Mouse (Mus musculus): ENCODE data around the gene Spata33. TPM values are rescaled to one million over a fixed set of nuclear protein-coding genes. Genes with fewer than 3 reads are reported as not detected.

Spata33 gene
- polyA plus RNA-seq, 2 experiments: 0.08 to 0.21 TPM

DNA sequence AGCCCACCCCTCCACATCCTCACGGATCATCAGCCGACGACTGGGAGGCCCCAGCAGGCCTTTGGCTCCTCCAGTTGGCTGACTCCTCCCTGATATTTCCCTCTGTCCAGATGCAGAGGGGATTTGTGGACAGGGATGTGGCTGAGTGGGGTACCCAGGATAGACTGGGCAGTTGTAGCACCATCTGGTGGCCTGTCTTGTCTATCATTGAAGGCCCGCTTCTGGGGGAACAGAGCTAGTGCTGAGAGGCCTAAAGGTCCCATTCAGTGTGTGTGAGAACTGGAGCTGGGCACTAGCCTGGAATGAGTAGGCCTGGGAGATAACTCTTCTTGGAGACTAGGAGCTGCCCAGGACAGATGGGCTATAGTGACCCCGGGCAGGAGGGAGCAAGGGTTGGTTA is 19.1 kb downstream of the Spata33 start:
- 59% methylated on average over 5 of the region's 5 CpGs for WGBS (ENCODE audit: insufficient replicate concordance)
- Histone ChIP-seq H3K27me3 (ENCODE audit: control insufficient read depth, insufficient read depth, low read length) (peaks cover 12% of the 10 kb centered on the region), H3K4me1 (replicated peaks; ENCODE audit: control insufficient read depth in 2 of 2, insufficient read depth in 2 of 2, low read length in 1 of 2) (peaks cover 7 to 10% of the 10 kb centered on the region in 2 experiments), H3K4me2 (ENCODE audit: low read depth) (no peak overlapping the region), H3K36me3 (replicated peaks; ENCODE audit: control insufficient read depth, insufficient read depth, low read depth) (no peaks in the 10 kb centered on the region), H3K27ac (no peak overlapping the region), H3K4me3 (ENCODE audit: insufficient read depth in 1 of 2, low read depth in 2 of 2, low read length in 2 of 2) (no peak overlapping the region), H3K9me3 (ENCODE audit: control insufficient read depth, low read length) (no peaks in the 10 kb centered on the region), H3K9ac (replicated peaks) (no peak overlapping the region)
- TF ChIP-seq CTCF (IDR thresholded peaks at IDR 0.05; ENCODE audit: low read depth) (peak; percentile 48), EP300 (IDR thresholded peaks at IDR 0.05; ENCODE audit: low read depth) (no peak)
- no peak for DNase-seq (ENCODE audit: low read depth in 3 of 3, low spot score in 3 of 3)
- ATAC-seq (ENCODE audit: insufficient read depth): no peak

DNA sequence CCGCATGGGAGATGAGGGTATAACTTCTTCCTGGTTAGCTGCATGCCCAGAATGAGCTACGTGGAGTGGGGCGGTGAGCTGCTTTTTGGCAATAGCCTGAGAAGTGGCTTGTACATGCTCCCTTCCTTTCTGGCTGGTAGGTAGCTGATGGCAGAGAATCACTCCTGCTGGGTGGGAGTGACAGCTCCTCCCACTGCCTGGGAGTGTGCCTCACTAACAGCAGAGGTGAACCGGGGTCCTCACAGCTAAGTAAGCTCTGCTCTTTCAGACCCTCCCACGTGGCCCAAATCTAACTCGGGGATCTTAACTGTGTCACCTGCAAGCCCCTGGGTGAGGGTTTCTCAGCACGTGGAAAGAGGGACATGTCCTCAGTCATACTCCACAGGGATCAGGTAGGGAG is 19.9 kb downstream of the Spata33 start:
- H3K4me2 ChIP-seq (ENCODE audit: low read depth): no peak overlapping the region
- H3K9me3 ChIP-seq (ENCODE audit: control insufficient read depth, low read length): no peaks in the 10 kb centered on the region
- DNase-seq (ENCODE audit: low read depth in 3 of 3, low spot score in 3 of 3) (no peak), ATAC-seq (ENCODE audit: insufficient read depth) (no peak)
- H3K4me1 ChIP-seq (replicated peaks; ENCODE audit: control insufficient read depth in 2 of 2, insufficient read depth in 2 of 2, low read length in 1 of 2): peaks cover 7 to 10% of the 10 kb centered on the region in 2 experiments
- H3K27me3 ChIP-seq (ENCODE audit: control insufficient read depth, insufficient read depth, low read length): peaks cover 12% of the 10 kb centered on the region
- H3K36me3 ChIP-seq (replicated peaks; ENCODE audit: control insufficient read depth, insufficient read depth, low read depth): no peaks in the 10 kb centered on the region
- no peak overlapping the region for H3K27ac ChIP-seq
- TF ChIP-seq CTCF (IDR thresholded peaks at IDR 0.05; ENCODE audit: low read depth): no peak
- TF ChIP-seq EP300 (IDR thresholded peaks at IDR 0.05; ENCODE audit: low read depth): no peak
- no peak overlapping the region for H3K4me3 ChIP-seq (ENCODE audit: insufficient read depth in 1 of 2, low read depth in 2 of 2, low read length in 2 of 2)
- 40% methylated on average over 7 of the region's 7 CpGs for WGBS (ENCODE audit: insufficient replicate concordance)
- no peak overlapping the region for H3K9ac ChIP-seq (replicated peaks)

DNA sequence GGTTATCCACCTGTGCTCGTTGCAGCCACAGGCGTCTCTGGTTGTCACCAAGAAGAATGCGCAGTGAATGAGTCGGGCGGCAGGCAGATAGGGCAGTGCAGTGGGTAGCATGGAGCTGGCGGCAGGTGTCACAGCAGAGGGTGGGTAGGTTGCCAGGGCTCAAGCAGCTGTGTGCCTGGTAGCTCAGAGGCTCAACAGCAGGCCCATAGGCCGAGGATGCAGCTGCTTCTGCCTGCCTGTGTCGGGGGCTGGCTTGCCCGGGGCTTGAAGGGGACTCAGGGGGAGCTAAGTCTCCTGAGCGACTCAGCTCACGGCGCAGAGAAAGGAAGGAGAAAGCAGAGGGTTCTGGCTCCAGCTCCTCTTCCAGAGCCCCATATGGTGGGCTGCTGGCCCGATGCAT is 20.7 kb downstream of the Spata33 start:
- Histone ChIP-seq H3K27me3 (ENCODE audit: control insufficient read depth, insufficient read depth, low read length) (peaks cover 12% of the 10 kb centered on the region), H3K9me3 (ENCODE audit: control insufficient read depth, low read length) (no peaks in the 10 kb centered on the region), H3K4me1 (replicated peaks; ENCODE audit: control insufficient read depth in 2 of 2, insufficient read depth in 2 of 2, low read length in 1 of 2) (peaks cover 7 to 10% of the 10 kb centered on the region in 2 experiments), H3K36me3 (replicated peaks; ENCODE audit: control insufficient read depth, insufficient read depth, low read depth) (no peaks in the 10 kb centered on the region), H3K4me2 (ENCODE audit: low read depth) (no peak overlapping the region), H3K9ac (replicated peaks) (no peak overlapping the region), H3K4me3 (ENCODE audit: insufficient read depth in 1 of 2, low read depth in 2 of 2, low read length in 2 of 2) (no peak overlapping the region), H3K27ac (no peak overlapping the region)
- no peak for DNase-seq (ENCODE audit: low read depth in 3 of 3, low spot score in 3 of 3)
- no peak for ATAC-seq (ENCODE audit: insufficient read depth)
- TF ChIP-seq CTCF (IDR thresholded peaks at IDR 0.05; ENCODE audit: low read depth): no peak
- 71% methylated on average over 13 of the region's 13 CpGs for WGBS (ENCODE audit: insufficient replicate concordance)

DNA sequence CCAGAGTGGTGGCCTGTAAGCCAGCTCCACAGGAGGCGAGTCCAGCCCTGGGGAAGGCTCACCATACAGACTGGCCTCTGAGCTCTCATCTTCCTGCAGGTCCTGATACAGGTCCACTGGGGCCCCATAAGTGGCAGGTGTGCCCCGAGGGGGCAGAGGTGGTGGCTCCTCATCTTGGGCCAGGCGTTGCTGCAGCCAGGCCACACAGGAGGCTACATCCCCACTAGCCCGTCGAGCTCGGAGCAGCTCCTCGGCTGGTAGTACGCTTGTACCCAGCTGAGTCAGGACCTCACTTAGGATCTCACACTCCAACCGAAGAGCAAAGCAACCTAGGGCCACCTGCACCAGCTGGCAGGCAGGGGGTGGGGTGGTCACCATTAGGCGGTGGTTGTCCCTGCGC is 21.1 kb downstream of the Spata33 start:
- Histone ChIP-seq H3K4me3 (ENCODE audit: insufficient read depth in 1 of 2, low read depth in 2 of 2, low read length in 2 of 2) (no peak overlapping the region), H3K9me3 (ENCODE audit: control insufficient read depth, low read length) (no peaks in the 10 kb centered on the region), H3K36me3 (replicated peaks; ENCODE audit: control insufficient read depth, insufficient read depth, low read depth) (no peaks in the 10 kb centered on the region), H3K27me3 (ENCODE audit: control insufficient read depth, insufficient read depth, low read length) (peaks cover 12% of the 10 kb centered on the region), H3K27ac (no peak overlapping the region), H3K9ac (replicated peaks) (no peak overlapping the region), H3K4me2 (ENCODE audit: low read depth) (no peak overlapping the region), H3K4me1 (replicated peaks; ENCODE audit: control insufficient read depth in 2 of 2, insufficient read depth in 2 of 2, low read length in 1 of 2) (peaks cover 7 to 10% of the 10 kb centered on the region in 2 experiments)
- no peak for DNase-seq (ENCODE audit: low read depth in 3 of 3, low spot score in 3 of 3)
- WGBS (ENCODE audit: insufficient replicate concordance): 63% methylated on average over 11 of the region's 11 CpGs
- TF ChIP-seq EP300 (IDR thresholded peaks at IDR 0.05; ENCODE audit: low read depth): no peak
- TF ChIP-seq CTCF (IDR thresholded peaks at IDR 0.05; ENCODE audit: low read depth): no peak
- ATAC-seq (ENCODE audit: insufficient read depth): no peak

DNA sequence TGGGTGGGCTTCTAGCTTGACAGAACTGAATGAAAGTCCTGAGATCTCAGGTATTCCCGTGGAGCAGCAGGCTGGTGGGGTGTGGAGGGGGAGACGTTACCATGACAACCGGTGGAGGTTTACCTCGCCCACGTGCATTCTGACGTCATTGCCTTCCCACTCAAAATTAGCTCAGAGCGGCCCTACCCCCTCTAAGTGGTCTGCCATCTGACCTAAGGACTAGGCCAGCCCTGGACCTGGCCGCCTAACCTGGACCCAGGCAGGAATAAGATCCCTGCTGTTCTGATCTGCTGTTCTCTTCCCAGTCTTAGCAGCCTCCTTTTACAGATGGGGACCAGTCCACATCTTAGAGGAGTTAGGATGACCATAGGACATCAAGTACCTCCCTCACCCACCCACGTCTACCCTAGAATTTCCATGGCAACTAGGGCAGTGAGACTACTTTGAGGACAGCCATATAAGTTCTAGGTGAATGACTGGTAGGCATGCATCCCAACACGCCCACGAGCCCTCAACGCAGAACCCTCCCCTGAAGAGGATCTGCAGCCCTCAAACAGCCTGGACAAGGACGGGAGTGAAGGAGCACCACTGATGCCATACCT is 22.4 kb downstream of the Spata33 start:
- no peak overlapping the region for H3K9ac ChIP-seq (replicated peaks)
- H3K4me1 ChIP-seq (replicated peaks; ENCODE audit: control insufficient read depth in 2 of 2, insufficient read depth in 2 of 2, low read length in 1 of 2): peaks cover 7 to 10% of the 10 kb centered on the region in 2 experiments
- 32% methylated on average over 13 of the region's 13 CpGs for WGBS (ENCODE audit: insufficient replicate concordance)
- H3K4me2 ChIP-seq (ENCODE audit: low read depth): peak overlapping the region; percentile 94
- no peak for TF ChIP-seq CTCF (IDR thresholded peaks at IDR 0.05; ENCODE audit: low read depth)
- no peak for TF ChIP-seq EP300 (IDR thresholded peaks at IDR 0.05; ENCODE audit: low read depth)
- no peak overlapping the region for H3K27ac ChIP-seq
- ATAC-seq (ENCODE audit: insufficient read depth) (no peak), DNase-seq (ENCODE audit: low read depth in 3 of 3, low spot score in 3 of 3) (no peak)
- no peaks in the 10 kb centered on the region for H3K36me3 ChIP-seq (replicated peaks; ENCODE audit: control insufficient read depth, insufficient read depth, low read depth)
- H3K27me3 ChIP-seq (ENCODE audit: control insufficient read depth, insufficient read depth, low read length): peaks cover 12% of the 10 kb centered on the region
- peak overlapping the region; percentile 64 to 70; a peak in 3 of 4 replicates for H3K4me3 ChIP-seq (ENCODE audit: insufficient read depth in 1 of 2, low read depth in 2 of 2, low read length in 2 of 2)
- no peaks in the 10 kb centered on the region for H3K9me3 ChIP-seq (ENCODE audit: control insufficient read depth, low read length)

All from liver, embryonic 14.5 days (tissue).